Mouse (Mus musculus) embryonic facial prominence, embryonic 11.5 days (tissue): Measurements from ENCODE around the gene Robo1. TPM values are rescaled to one million over a fixed set of nuclear protein-coding genes. Genes with fewer than 3 reads are reported as not detected.

ENCODE experiments used
- ATAC-seq: fragments of 200-750 bp; cut with Nextera tagmentation; replicated peaks from 2 replicates; pipeline ENCODE4 v1.8.0; 2017; ENCODE audit warnings: low read depth; ENCODE audit not compliant: insufficient number of reproducible peaks, low FRiP score, low TSS enrichment
- DNase-seq: peaks from one replicate; pipeline ENCODE4 v3.0.0-alpha.2; 2015; ENCODE audit warnings: low spot score
- H3K27ac ChIP-seq: fragments of 300-500 bp; sonication (generic); replicated peaks from 2 replicates; pipeline ENCODE4 v1.5.1; 2014; ENCODE audit warnings: mild to moderate bottlenecking, low read depth, low read length, control low read depth
- H3K27me3 ChIP-seq: fragments of 300-500 bp; sonication (generic); 2 replicates; pipeline ENCODE4 v1.6.1; 2014; ENCODE audit warnings: mild to moderate bottlenecking, low read length, moderate library complexity, mixed read lengths; ENCODE audit not compliant: control insufficient read depth, insufficient read depth
- H3K36me3 ChIP-seq: fragments of 300-500 bp; sonication (generic); replicated peaks from 2 replicates; pipeline ENCODE4 v1.6.1; 2014; ENCODE audit warnings: low read depth, mild to moderate bottlenecking, low read length, moderate library complexity, mixed read lengths; ENCODE audit not compliant: control insufficient read depth, insufficient read depth
- H3K4me1 ChIP-seq: fragments of 300-500 bp; sonication (generic); 2 replicates; pipeline ENCODE4 v1.6.1; 2014; ENCODE audit warnings: low read length, mixed read lengths; ENCODE audit not compliant: control insufficient read depth, insufficient read depth
- H3K4me2 ChIP-seq: fragments of 300-500 bp; sonication (generic); 2 replicates; pipeline ENCODE4 v1.6.1; 2014; ENCODE audit warnings: low read depth, mild to moderate bottlenecking, control low read depth, low read length, moderate library complexity
- H3K4me3 ChIP-seq: fragments of 300-500 bp; sonication (generic); 2 replicates; pipeline ENCODE4 v1.5.1; 2014; ENCODE audit warnings: low read depth, low read length, control low read depth
- H3K9ac ChIP-seq: fragments of 300-500 bp; sonication (generic); replicated peaks from 2 replicates; pipeline ENCODE4 v1.6.1; 2014; ENCODE audit warnings: mild to moderate bottlenecking, control low read depth, low read length
- H3K9me3 ChIP-seq: fragments of 300-500 bp; sonication (generic); replicated peaks from 2 replicates; pipeline ENCODE4 v1.6.1; 2016; ENCODE audit warnings: mild to moderate bottlenecking, low read length, inconsistent platforms, mixed read lengths; ENCODE audit not compliant: control insufficient read depth
- WGBS: fragments of 180-500 bp; shearing (Covaris S2); extraction: QIAGEN DNeasy Blood & Tissue Kit; methylation state at CpG from one replicate; pipeline ENCODE4 v1.1.7; 2014; 5-methylcytosine and 5-hydroxymethylcytosine counted together
- polyA plus RNA-seq: library from polyadenylated mRNA; unstranded; fragments of >200 nt; fragmentation: Nextera tagmentation; extraction: Ambion mirVana; gene quantifications from 2 replicates; pipeline ENCODE4 v1.2.1, GENCODE M21; 2014

The Robo1 gene
- polyA plus RNA-seq, 1 experiment from 2014 or later = 50.0 TPM

DNA sequence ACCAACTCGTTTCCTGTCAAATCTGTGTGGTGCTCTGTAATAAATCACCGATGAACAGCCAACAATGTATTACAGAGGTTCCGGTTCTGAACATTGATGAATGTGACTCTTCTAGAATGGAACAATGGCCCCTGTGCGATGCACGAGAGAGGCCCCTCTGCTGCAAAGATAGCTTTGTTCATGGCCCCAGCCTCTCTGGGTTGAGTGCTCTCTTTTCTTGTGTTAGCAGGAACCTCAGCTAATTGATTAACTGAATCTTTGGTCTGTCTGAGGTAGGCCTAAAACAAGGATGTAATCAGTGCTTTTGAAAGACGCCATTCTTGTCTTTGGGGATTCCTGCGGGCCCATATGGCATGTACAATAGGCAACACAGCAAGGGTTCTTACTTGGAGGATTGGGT is 479.9 kb downstream of the Robo1 start:
- Histone ChIP-seq H3K4me1 (no peaks in the 10 kb centered on the region), H3K36me3 (no peaks in the 10 kb centered on the region), H3K27ac (no peak overlapping the region), H3K4me2 (no peak overlapping the region), H3K9me3 (no peaks in the 10 kb centered on the region), H3K9ac (no peak overlapping the region), H3K4me3 (no peak overlapping the region), H3K27me3 (no peaks in the 10 kb centered on the region)
- WGBS = 29% methylated on average over 7 of the region's 7 CpGs
- DNase-seq (no peak), ATAC-seq (peak; percentile 67; the same call in 1 of the 2 replicates)

DNA sequence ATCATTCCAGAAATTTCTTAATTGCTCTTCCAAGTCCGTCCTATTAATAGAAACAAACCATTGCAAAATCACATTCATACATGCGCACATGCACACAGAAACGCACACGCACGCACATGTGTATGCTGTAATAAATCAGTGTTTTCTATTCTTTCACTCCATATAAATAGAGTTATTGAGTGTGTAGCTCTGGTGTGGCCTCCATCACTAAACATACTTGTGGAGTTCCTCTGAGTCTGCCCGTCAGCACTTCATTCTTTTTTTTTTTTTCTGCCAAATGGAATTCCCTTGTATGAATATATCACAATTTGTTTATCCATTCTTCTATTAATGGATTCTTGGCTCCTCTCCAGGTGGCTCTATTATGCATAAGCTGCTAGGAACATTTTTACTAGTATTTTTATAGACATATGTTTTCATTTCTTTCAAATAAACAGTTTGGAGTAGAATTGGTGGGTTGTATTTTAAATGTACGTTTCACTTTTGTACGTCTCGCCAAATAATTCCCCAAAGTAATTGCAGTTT is 483.1 kb downstream of the Robo1 start:
- WGBS = 93% methylated on average over 9 of the region's 9 CpGs
- Histone ChIP-seq H3K27ac (no peak overlapping the region), H3K4me2 (no peak overlapping the region), H3K27me3 (no peaks in the 10 kb centered on the region), H3K4me1 (no peaks in the 10 kb centered on the region), H3K9me3 (no peaks in the 10 kb centered on the region), H3K9ac (no peak overlapping the region), H3K4me3 (no peak overlapping the region), H3K36me3 (no peaks in the 10 kb centered on the region)
- DNase-seq (no peak), ATAC-seq (no peak)

DNA sequence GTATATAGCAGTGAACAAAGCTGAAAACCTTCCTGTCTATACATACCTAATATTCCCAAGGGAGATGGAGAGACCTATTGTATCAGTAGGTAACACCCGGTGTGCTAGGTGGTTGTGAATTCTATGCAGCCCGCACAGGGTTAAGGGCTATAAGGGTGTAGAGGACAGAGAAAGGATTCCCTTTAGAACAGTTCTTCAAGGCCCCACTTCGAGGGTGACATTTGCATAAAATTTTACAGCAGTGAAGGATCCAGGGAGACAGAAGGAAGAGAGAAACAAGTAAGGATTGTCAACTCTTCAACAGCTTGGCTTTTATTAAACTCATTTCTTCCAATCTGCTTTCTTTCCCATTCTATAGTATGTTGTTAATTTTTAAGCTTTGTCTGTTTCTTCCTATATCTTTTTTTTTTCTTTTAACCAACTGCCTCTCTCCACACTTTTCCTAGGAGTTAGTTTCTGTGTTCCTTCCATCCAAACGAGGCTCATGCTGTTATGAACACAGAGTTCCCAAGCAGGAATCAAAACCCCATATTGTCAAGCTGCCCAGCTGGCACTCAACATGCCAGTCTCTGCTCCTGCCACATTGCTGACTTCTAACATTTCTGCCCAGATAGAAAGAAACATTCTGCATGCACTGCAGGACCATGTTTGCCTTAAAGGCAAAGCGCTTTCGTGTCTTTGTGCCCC is 486.7 kb downstream of the Robo1 start:
- DNase-seq (no peak), ATAC-seq (no peak)
- Histone ChIP-seq H3K4me3 (no peak overlapping the region), H3K9ac (no peak overlapping the region), H3K27me3 (no peaks in the 10 kb centered on the region), H3K27ac (no peak overlapping the region), H3K9me3 (no peaks in the 10 kb centered on the region), H3K36me3 (no peaks in the 10 kb centered on the region), H3K4me2 (no peak overlapping the region), H3K4me1 (no peaks in the 10 kb centered on the region)
- WGBS = 66% methylated on average over 6 of the region's 6 CpGs

DNA sequence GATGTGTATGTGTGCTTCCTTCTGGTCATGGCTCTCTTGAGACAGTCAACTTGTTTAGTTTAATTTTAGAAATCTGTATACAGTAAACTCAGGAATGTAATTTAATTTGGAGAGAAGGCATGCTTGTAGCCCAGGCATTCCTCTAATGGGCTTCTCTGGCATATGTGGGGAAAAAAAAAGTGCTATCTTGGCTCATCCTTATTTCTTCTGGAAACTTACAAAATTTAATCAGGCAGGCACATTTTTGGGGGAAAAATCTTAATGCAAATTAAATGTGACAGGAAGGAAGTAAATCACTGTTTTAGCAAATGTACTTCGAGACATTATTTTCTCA is 487.2 kb downstream of the Robo1 start:
- Histone ChIP-seq H3K4me1 (no peaks in the 10 kb centered on the region), H3K27me3 (no peaks in the 10 kb centered on the region), H3K4me3 (no peak overlapping the region), H3K27ac (no peak overlapping the region), H3K9ac (no peak overlapping the region), H3K4me2 (no peak overlapping the region), H3K36me3 (no peaks in the 10 kb centered on the region), H3K9me3 (no peaks in the 10 kb centered on the region)
- no peak for ATAC-seq
- 55% methylated on average over 1 of the region's 1 CpGs for WGBS
- DNase-seq = no peak

DNA sequence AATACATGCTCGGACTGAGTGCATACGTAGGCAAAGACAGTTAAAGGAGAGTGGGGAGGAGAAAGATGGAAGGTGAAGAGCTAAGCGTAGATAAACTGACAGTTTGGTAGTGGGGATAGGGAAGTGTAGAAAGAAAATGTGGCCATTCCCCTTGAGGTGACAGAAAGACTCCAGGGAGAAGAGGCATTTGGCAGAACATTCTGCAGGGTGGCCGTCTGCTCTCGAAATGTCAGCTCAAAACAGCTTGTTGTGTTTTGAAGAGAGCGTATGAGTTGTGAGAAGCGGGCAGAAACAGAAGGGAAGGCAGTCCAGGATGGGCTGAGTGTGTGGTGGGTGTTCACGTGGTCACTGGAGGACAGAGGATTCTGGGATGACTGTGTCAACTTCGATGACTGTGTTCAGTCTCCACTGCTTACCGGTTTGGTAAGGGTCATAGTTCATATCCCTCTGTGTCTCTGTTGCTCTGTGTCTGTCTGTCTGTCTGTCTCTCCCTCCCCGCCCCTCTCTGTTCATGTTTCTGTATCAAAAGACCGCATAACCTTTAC is 490.4 kb downstream of the Robo1 start:
- Histone ChIP-seq H3K27me3 (no peaks in the 10 kb centered on the region), H3K9me3 (no peaks in the 10 kb centered on the region), H3K36me3 (no peaks in the 10 kb centered on the region), H3K4me3 (no peak overlapping the region), H3K9ac (no peak overlapping the region), H3K27ac (no peak overlapping the region), H3K4me1 (no peaks in the 10 kb centered on the region), H3K4me2 (no peak overlapping the region)
- ATAC-seq = no peak
- WGBS = 74% methylated on average over 12 of the region's 12 CpGs
- DNase-seq = no peak

DNA sequence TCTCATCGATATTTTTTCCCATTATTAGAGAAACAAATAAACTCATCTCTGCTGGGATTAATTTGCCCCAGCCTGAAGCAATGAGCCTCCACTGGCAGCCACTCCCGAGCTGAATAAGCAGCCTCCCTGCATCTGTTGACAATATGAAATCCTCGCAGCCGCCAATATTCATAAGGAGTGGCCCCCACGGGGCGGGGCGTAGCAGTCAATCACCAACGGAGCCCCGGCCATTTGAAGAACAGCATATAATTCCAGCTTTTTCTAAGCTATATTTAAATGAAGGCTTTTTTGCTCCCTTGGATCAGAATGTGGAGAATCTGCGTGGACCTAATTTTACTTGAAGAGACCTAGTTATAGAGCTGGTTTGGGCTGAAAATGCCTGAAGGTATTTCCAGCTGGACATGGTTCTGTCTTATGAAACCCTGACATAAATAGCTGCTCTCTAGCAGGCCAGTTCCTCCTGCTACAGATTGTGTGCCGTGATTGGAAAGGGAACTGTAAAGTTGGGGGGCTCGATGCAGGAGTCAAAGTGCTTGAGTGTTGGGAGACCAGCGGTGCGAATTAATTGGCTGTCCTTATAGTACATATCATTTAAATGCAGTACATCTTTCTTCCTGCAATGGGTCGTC is 492.1 kb downstream of the Robo1 start:
- ATAC-seq = no peak
- Histone ChIP-seq H3K9ac (no peak overlapping the region), H3K4me1 (no peaks in the 10 kb centered on the region), H3K4me2 (no peak overlapping the region), H3K9me3 (no peaks in the 10 kb centered on the region), H3K36me3 (no peaks in the 10 kb centered on the region), H3K27me3 (no peaks in the 10 kb centered on the region), H3K27ac (no peak overlapping the region), H3K4me3 (no peak overlapping the region)
- 63% methylated on average over 15 of the region's 15 CpGs for WGBS
- peak; percentile 64 for DNase-seq

DNA sequence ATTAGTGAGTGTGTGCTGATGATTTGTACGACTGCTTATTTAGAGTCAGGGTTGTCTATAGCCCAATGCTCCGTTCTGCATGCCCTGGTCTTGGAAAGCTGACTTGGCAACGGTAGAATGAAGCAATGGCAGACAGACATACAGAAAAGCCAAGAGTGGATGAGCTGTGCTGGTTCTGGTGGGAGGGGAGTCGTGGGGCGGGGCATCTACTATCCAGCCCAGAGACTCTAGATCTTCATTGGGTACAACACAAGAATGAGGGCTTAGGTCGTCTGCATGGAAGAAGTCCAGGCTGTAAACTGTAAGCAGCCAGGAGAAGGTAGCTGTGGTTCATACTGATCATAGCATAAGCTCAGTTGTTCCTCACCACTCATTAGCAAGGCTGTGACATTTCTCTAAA is 492.7 kb downstream of the Robo1 start:
- H3K9me3 ChIP-seq = no peaks in the 10 kb centered on the region
- H3K27me3 ChIP-seq = no peaks in the 10 kb centered on the region
- no peak overlapping the region for H3K4me3 ChIP-seq
- H3K36me3 ChIP-seq = no peaks in the 10 kb centered on the region
- H3K9ac ChIP-seq = no peak overlapping the region
- H3K4me1 ChIP-seq = no peaks in the 10 kb centered on the region
- DNase-seq (no peak), ATAC-seq (no peak)
- 91% methylated on average over 6 of the region's 6 CpGs for WGBS
- H3K4me2 ChIP-seq = no peak overlapping the region
- no peak overlapping the region for H3K27ac ChIP-seq

DNA sequence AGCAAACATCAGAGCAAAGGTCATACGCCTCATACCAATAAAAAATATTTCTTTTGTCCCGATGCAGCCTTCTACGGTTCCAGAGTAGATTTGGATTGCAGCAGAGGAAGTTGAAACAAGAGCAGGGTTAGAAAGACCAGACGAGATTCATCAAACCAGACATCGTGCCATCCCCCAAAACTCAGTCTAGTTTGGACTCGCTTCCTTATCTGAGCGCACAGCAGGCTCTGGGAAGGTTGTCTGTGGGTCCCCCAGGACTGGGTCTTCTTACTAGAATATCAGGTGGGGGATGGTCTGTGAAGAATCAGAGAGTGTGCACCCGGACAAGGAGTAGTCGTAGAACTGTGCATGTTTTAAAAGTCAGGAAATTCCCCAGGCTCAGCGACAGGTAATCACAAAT is 500.2 kb downstream of the Robo1 start:
- peak; percentile 56 for DNase-seq
- Histone ChIP-seq H3K4me2 (no peak overlapping the region; the same call in 1 of the 2 replicates), H3K9ac (no peak overlapping the region), H3K4me3 (no peak overlapping the region), H3K4me1 (no peaks in the 10 kb centered on the region; the same call in 1 of the 2 replicates), H3K27ac (no peak overlapping the region; the same call in 1 of the 2 replicates), H3K9me3 (no peaks in the 10 kb centered on the region), H3K36me3 (no peaks in the 10 kb centered on the region), H3K27me3 (no peaks in the 10 kb centered on the region)
- 21% methylated on average over 10 of the region's 10 CpGs for WGBS
- ATAC-seq = no peak
